Mouse (Mus musculus): ENCODE data around the gene Klf16. TPM values are rescaled to one million over a fixed set of nuclear protein-coding genes. Genes with fewer than 3 reads are reported as not detected.

The Klf16 gene
- 7.9 and 8.0 TPM in 2 replicates for polyA plus RNA-seq (2015; fragmentation: Nextera tagmentation; extraction: Ambion mirVana)

DNA sequence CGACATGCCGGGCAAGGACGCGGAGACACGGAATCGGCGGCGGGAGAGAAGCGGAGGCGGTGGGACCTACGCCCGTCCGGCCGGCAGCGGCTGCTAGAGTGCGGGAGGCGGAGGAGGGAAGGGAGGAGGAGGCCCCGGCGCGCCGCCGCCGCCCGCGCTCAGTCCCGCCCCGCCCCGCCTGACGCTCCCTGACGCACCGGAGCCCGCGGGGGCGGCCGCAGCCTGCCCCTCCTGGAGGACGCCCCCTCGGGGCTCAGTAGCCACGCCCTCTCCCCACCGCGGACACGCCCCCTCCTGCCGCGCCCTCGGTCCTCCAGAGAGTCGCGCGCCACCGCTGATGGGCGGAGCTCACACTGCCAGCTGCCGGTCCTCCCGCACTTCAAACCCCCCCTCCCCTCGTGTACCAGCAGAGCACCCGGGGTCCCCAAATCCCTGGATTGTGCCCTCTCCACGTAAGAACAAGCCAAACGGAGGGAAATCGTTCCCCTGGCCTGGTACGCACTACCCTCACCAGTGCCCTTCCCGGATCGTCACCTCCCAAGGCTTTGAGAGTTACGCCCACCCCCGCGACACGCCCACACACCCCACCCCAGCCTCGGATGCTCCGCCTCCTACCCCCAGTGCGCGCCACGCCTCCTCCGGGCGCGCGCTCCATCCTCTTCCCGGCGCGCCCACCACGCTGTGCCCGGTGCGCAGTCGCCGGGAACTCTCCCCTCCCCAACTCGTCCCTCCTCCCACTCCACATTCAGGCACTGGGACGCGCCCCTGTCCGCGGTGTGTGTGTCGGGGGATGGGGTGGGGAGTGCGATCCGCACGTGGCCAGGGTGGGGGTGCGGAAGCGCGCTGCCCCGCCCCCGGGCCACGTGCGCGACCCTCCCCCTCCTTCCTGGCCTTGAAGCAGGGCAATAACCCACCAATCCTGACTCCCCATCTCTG lies at the start of gene Klf16:
Gene Klf16, minus strand, starts transcription at position 127 of the 936 bp plus-strand sequence.

DNA sequence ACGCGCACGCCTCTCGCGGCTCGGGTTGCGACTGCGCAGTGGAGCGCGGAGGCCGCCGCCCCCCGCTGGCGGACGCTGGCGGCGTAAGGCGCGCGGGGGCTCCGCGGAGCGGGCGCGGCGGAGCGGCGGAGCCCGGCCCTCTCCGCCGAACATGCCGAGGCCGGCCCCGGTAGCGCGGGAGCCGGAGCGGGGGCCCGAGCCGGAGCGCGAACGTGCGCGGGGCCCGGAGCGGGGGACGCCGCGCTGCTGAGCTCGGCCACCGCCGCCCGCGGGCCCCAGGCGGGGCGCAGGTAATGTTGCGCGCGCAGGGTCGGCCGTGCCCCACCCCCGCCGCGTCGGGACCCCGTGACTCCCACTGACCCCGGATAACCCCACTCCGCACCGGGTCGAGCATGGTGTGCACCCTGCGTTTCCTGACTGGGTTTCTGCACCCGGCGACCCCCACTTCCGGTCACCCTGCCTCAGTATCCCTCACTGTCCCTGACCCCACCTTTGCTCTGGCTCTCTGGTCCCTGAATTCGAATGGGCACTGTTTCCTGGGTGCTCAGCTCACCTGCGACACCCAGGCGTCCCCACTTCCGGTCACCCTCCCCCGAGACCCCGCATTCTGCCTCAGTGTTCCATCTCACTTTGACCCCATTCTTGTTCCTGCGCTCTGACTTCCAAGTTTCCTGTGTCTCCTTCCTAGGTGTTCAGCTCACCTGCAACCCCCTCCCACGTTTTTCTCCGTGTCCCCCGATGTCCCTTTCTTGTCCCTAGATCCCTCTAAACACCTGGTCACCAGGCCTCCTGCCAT lies 45.7 kb upstream of the Klf16 start, which contains the start of gene Csnk1g2:
Gene Csnk1g2, plus strand, starts transcription at position 178 of the 796 bp plus-strand sequence.

DNA sequence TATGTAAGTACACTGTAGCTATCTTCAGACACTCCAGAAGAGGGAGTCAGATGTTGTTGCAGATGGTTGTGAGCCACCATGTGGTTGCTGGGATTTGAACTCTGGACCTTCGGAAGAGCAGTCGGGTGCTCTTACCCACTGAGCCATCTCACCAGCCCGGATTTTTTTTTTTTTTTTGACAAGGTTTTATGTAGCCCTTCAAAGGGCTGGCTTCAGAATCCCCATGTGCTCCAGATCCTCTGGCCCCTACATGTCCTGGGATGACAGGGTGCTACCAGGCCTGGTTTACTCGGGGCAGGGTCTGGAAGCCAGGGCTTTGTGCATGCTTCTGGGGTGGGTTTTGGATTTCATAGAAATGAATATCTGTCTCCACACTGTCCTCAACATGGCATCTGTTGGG lies 28.6 kb upstream of the Klf16 start, which contains the start of gene Gm49322:
Gene Gm49322, plus strand, starts transcription at position 301 of the 400 bp plus-strand sequence.

DNA sequence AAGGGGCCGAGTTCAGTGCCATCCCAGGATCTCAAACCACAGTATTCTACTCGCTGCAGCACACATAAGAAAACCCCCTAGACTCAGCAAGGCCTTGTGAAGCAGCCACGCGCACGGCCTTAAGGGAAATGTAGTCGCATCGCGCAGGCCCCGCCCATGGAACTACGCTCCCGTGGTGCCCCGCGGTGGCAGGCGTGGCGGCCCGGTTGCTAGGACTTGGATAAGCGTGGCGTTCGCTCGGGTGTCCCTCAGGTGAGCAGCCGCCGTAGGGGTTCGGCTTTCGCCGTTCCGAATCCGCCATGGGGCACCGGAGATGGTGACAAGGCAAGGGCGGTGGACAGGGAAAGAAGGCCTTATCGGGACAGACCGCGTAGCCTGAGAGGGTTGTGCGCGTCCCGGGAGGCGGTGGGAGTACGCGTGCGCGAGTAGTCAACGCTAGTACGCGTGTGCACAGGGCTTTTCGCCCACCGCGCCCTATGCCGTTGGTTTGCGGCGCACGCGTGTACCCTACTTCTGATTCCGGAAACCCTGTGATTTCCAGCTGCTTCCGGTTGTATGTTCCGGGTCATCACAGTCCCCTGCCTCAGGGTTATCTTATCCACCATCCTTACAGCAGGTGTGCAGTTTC lies 25.7 kb upstream of the Klf16 start, which contains the start of the genes Scamp4 and Adat3:
Gene Scamp4, plus strand, starts transcription at position 175 of the 628 bp plus-strand sequence.
Gene Adat3, plus strand, starts transcription at position 183 of the 628 bp plus-strand sequence.

DNA sequence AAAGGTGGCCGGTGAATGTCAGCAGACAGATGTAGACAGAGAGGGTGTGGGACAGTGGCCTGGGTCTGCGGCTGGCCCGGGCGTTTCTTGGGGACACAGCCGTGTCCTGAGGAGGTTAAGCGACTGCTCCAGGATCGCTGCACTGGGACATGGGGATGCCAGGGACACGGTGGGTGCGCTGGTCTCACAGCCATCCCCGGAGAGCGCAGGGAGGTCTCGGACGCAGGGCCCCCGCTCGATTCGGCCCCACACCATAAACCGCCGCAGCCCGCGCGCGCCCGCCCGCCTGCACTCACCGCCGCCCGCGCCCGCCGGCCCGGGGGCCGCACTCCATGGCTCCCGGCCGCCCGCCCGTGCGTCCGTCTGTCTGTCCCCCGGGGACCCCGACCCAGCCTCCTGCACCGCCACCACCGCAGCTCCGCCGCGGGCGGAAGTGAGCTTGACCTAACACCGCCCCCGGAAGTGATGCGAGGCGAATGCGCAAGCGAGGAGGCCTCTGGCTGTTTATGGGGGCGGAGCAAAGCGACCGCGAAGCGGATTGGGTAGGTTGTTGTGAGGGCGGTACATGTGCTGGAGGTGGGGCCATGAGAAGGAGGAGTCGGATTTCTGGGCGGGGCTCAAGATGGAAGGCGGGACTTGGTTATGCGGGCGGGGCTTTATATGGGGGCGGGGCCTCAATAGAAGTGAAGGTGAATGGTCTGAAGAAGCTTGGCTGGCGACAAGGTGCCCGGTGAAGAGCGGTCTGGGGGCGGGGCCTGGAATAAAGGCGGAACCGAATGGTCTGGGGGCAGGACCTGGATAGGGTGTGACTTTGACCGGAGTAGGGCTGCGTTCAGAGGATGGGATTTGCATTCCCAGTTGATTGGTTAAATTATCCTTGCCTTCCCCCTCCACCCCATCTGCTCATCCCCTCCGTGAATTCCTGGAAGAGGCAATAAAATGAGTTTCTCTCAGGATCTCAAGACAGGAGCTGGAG lies 13.0 kb upstream of the Klf16 start, which contains the start of gene Abhd17a:
Gene Abhd17a, minus strand, starts transcription at position 463 of the 976 bp plus-strand sequence.

DNA sequence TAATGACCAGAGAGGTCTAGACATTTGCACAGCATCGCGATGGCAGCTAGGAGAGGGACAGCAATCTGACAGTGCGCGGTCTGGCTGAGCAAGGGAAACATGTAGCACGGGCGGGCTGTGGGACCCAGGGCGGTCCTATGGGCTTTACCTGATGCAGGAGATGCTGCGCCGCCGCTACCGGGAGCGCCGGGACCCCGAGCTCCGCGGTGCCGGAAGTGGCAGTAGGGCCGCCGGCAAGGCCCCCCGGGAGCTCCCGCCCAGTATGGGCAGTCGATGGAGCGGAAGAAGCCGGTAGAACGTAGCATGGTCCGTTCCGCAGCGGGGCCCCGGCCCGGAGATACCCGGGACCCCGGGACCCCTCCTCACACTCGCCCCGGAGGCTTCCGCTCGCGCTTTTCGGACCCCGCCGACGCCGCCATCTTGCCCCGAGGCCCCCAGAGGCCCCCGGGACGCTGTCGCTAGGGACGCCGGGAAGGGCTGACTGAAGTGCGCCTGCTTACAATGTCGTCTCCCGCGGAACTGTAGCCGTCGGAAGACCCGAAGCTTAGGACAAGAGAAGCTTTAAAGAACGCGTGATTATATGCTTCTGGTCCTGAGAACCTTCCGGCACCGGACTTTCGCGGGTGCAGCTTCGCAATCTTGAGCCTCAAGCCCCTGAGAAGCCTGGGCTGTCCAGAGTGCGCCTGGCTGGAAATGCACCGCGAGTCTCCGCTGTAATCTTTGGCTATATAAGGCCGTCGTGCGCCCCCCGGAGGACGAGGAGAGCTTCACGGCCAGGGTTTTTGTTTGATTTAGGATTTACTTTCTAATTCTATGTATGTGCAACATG lies 15.8 kb downstream of the Klf16 start, which contains the start of gene Rexo1:
Gene Rexo1, minus strand, starts transcription at position 445 of the 829 bp plus-strand sequence.

DNA sequence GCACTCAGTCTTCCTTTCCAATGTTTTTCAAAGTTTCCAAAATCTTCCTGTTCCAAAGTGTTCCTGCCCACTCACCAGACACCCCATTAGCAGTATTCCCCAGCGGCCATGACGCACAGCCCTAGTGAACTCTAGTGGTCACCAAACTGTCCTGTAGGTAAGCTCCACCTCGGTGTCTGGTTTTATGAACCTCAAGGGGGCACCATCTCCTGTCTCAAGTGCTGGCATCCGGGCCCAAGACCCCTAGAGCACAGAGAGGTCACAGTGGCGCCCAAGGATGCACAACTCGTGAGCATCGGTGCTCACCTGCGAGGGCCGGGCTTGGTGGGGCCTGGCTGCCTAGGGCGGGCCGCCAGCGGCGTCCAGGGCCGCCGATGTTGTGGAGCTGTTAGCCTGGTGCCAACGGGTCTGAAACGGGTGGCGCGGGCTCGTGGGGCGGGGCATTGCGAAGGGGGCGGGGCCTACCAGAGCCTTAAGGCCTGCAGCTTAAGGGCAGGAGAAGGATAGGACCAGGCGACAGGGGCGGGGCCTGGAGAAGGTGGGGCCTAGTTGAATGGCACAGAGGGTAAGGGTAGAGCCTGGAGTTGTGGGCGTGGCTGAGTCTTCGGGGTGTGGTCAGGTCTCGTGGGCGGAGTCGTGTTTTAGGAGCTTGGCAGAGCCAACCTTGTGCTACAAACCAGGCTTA lies 38.3 kb downstream of the Klf16 start, which contains the start of gene Atp8b3:
Gene Atp8b3, minus strand, starts transcription at position 415 of the 685 bp plus-strand sequence.

Small RNAs within 50 kb of the gene (microRNA-seq; reads per million reads assigned to microRNA genes)
- gene Mir6912 (ENCODE audit: borderline replicate concordance, insufficient number of aligned reads): not detected

Other genes starting within 250 kb of the Klf16 start
- 3.2 and 3.3 TPM in 2 replicates for gene Pcsk4, start 247.8 kb downstream of the Klf16 start, polyA plus RNA-seq (2015; fragmentation: Nextera tagmentation; extraction: Ambion mirVana)
- gene Reep6, start 247.4 kb downstream of the Klf16 start, polyA plus RNA-seq (2015; fragmentation: Nextera tagmentation; extraction: Ambion mirVana): 5.7 and 5.9 TPM in 2 replicates
- 24.9 and 42.4 TPM in 2 replicates for gene Adamtsl5, start 228.9 kb downstream of the Klf16 start, polyA plus RNA-seq (2015; fragmentation: Nextera tagmentation; extraction: Ambion mirVana)
- 0.26 TPM in 1 of 2 replicates, not detected in the other for gene Plk5, start 220.9 kb downstream of the Klf16 start, polyA plus RNA-seq (2015; fragmentation: Nextera tagmentation; extraction: Ambion mirVana)
- 6.5 and 7.7 TPM in 2 replicates for gene Mex3d, start 189.7 kb downstream of the Klf16 start, polyA plus RNA-seq (2015; fragmentation: Nextera tagmentation; extraction: Ambion mirVana)
- gene Mbd3, start 177.8 kb downstream of the Klf16 start, polyA plus RNA-seq (2015; fragmentation: Nextera tagmentation; extraction: Ambion mirVana): 90.1 and 97.9 TPM in 2 replicates
- gene Uqcr11, start 170.5 kb downstream of the Klf16 start, polyA plus RNA-seq (2015; fragmentation: Nextera tagmentation; extraction: Ambion mirVana): 1,129 and 1,245 TPM in 2 replicates
- 49.3 and 57.5 TPM in 2 replicates for gene Tcf3, start 143.7 kb downstream of the Klf16 start, polyA plus RNA-seq (2015; fragmentation: Nextera tagmentation; extraction: Ambion mirVana)
- not detected in 2 replicates for gene Onecut3, start 82.5 kb downstream of the Klf16 start, polyA plus RNA-seq (2015; fragmentation: Nextera tagmentation; extraction: Ambion mirVana)
- gene Atp8b3, start 38.2 kb downstream of the Klf16 start, polyA plus RNA-seq (2015; fragmentation: Nextera tagmentation; extraction: Ambion mirVana): 0.61 and 0.94 TPM in 2 replicates
- gene Rexo1, start 15.8 kb downstream of the Klf16 start, polyA plus RNA-seq (2015; fragmentation: Nextera tagmentation; extraction: Ambion mirVana): 11.2 and 20.1 TPM in 2 replicates
- 102 and 134 TPM in 2 replicates for gene Abhd17a, start 13.0 kb upstream of the Klf16 start, polyA plus RNA-seq (2015; fragmentation: Nextera tagmentation; extraction: Ambion mirVana)
- 54.3 and 79.2 TPM in 2 replicates for gene Scamp4, start 25.6 kb upstream of the Klf16 start, polyA plus RNA-seq (2015; fragmentation: Nextera tagmentation; extraction: Ambion mirVana)
- gene Adat3, start 25.6 kb upstream of the Klf16 start, polyA plus RNA-seq (2015; fragmentation: Nextera tagmentation; extraction: Ambion mirVana): 1.7 and 4.1 TPM in 2 replicates
- gene Gm49322, start 28.7 kb upstream of the Klf16 start, polyA plus RNA-seq (2015; fragmentation: Nextera tagmentation; extraction: Ambion mirVana): 0.65 and 0.98 TPM in 2 replicates
- 102 and 121 TPM in 2 replicates for gene Csnk1g2, start 45.5 kb upstream of the Klf16 start, polyA plus RNA-seq (2015; fragmentation: Nextera tagmentation; extraction: Ambion mirVana)
- 50.2 and 59.5 TPM in 2 replicates for gene Btbd2, start 79.8 kb upstream of the Klf16 start, polyA plus RNA-seq (2015; fragmentation: Nextera tagmentation; extraction: Ambion mirVana)
- 42.1 and 50.3 TPM in 2 replicates for gene Mknk2, start 100.8 kb upstream of the Klf16 start, polyA plus RNA-seq (2015; fragmentation: Nextera tagmentation; extraction: Ambion mirVana)
- 18.3 and 26.4 TPM in 2 replicates for gene Mob3a, start 124.7 kb upstream of the Klf16 start, polyA plus RNA-seq (2015; fragmentation: Nextera tagmentation; extraction: Ambion mirVana)
- gene Izumo4, start 124.9 kb upstream of the Klf16 start, polyA plus RNA-seq (2015; fragmentation: Nextera tagmentation; extraction: Ambion mirVana): 20.7 and 36.4 TPM in 2 replicates
- gene Ap3d1, start 164.9 kb upstream of the Klf16 start, polyA plus RNA-seq (2015; fragmentation: Nextera tagmentation; extraction: Ambion mirVana): 42.5 and 53.7 TPM in 2 replicates
- 6.1 and 11.7 TPM in 2 replicates for gene Dot1l, start 177.9 kb upstream of the Klf16 start, polyA plus RNA-seq (2015; fragmentation: Nextera tagmentation; extraction: Ambion mirVana)
- gene Sf3a2, start 220.9 kb upstream of the Klf16 start, polyA plus RNA-seq (2015; fragmentation: Nextera tagmentation; extraction: Ambion mirVana): 40.1 and 44.3 TPM in 2 replicates
- gene Plekhj1, start 221.3 kb upstream of the Klf16 start, polyA plus RNA-seq (2015; fragmentation: Nextera tagmentation; extraction: Ambion mirVana): 108 and 114 TPM in 2 replicates
- gene Amh, start 227.9 kb upstream of the Klf16 start, polyA plus RNA-seq (2015; fragmentation: Nextera tagmentation; extraction: Ambion mirVana): 0.10 and 0.13 TPM in 2 replicates
- 5.0 and 9.2 TPM in 2 replicates for gene Jsrp1, start 236.2 kb upstream of the Klf16 start, polyA plus RNA-seq (2015; fragmentation: Nextera tagmentation; extraction: Ambion mirVana)
- gene Oaz1, start 249.3 kb upstream of the Klf16 start, polyA plus RNA-seq (2015; fragmentation: Nextera tagmentation; extraction: Ambion mirVana): 1,421 and 1,451 TPM in 2 replicates